Mouse (Mus musculus) layer of hippocampus, adult 9-11 months (tissue): ENCODE data around the gene Gtf3c5.

Source experiments
- DNase-seq: peaks from one replicate; pipeline ENCODE4 v3.0.0; 2022

The Gtf3c5 gene

DNA sequence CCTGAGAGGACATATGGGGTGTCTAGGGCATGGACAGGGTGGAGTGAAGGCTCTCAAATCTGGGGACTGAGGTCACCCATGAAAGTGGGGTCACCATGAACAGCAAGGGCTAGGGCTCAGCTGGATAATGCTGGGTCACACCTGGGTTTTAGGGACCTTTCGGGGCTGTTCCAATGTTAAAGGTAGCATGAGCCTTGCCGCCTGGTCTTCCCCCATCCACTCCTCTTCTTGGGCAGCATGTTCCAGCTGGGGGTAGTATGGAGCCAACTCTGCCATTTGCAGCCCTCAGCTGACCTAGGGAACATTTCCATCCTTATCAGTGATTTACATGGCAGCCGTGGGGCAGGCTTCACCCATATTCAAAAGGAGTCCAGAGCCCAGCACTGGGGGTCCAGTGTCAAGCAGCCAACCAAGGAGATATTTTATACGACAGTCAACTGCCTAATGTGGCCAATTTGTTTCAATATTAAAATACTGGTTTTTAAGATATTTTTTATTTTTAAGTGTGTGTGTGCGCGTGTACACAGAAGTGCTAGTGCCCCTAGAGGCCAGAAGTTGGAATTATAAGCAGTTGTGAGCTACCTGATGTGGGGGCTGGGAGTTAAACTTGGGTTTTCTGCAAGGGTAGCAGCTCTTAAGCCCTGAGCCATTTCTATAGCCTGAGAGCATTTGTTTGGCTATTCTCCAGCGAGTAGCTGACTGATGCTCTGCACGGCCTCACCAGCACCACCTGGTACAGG, 23.2 kb upstream of the Gtf3c5 start:
- no peak for DNase-seq

DNA sequence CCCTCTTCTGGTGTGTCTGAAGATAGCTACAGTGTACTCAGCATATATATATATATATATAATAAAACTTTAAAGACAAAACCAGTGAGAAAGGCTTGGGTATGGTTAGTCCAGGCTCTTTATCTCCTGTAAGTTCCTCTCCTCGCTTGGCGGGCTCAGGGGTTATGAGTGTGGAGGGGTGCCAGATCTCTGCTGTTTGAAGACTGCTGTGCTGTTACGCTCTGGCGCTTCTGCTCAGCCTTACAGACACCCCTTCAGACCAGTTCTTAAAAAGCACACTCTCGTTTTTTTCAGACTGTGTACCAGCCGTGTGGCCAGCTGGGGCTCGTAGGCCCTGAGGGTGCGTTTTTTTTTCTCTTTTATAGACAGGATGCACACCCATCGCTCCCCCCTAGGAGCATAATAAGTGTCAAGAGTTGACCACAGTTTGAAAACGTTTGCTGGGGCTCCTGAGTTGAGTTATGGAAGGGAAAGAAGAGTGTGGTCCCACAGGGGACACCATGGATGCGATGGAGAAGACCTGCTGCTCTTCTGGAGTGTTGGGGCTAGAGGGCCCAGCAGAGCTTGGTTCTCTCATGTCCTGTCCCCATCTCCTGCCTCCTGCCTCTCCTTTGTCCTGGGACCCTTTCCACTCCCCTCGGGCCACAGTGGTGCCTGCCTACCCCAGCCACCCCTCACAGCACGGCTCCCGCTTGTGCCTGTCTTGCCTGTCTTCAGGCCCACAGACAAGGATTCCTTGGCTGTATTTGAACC, 22.4 kb upstream of the Gtf3c5 start:
- DNase-seq: no peak

GRCm38 (mm10) chr2:28603542-28603941, 20.0 kb upstream of the Gtf3c5 start:
- no peak for DNase-seq

GRCm38 (mm10) chr2:28601720-28602590, 18.4 kb upstream of the Gtf3c5 start:
- DNase-seq: no peak

DNA sequence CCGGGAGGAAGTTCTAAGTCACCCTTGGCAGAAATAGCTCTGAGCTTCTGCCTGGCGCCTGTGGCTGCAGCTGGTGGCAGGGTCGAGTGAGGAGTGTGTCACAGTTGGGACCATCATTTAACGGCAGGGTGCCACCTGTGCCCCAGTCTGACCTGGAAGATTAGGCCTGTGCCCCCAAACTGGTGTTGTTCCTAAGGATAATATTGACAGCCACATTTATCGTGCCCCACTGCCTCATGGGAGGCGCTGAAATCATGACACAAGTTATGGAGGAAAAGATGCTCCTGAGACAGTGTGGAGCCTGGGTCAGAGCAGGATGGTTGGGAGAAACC, 16.0 kb upstream of the Gtf3c5 start:
- no peak for DNase-seq

GRCm38 (mm10) chr2:28598692-28599568, 15.4 kb upstream of the Gtf3c5 start:
- DNase-seq: no peak

GRCm38 (mm10) chr2:28597733-28598547, 14.4 kb upstream of the Gtf3c5 start:
- DNase-seq: no peak

DNA sequence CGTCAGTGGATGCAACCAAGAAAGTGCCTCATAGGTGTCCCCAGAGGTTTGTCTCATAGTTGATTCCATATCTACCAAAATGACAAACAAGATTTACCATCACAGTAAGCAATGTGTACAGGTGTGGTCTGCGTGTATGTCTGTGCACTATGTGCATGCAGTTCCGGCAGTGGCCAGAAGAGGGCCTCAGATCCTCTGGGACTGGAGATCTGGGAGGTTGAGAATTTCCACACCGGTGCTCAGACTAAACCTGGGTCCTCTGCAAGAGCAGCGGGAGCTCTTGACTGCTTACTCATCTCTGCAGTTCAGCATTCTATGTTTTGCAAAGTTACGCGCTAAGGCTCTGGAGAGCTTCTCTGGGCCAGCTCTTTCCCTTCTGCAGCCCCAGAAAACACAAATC, 13.4 kb upstream of the Gtf3c5 start:
- no peak for DNase-seq

DNA sequence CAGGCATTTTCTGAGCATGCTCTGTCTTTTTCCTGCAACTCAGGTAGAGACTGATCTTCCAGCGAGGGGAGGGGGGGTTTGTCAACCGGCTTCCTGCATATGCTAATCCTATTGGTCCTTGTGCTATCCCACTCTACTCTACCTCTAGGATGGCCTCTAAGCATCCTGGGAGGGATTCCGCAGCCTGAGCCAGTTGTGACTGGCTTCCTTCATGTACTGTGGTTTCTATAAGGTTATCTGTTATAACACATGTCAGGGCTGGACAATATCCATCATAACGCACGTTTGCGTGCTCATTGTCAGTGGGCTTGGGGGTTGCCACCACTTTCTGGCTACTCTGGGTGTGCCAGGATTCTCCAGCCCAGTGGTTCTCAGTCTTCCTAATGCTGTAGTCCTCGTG, 12.5 kb upstream of the Gtf3c5 start:
- no peak for DNase-seq

DNA sequence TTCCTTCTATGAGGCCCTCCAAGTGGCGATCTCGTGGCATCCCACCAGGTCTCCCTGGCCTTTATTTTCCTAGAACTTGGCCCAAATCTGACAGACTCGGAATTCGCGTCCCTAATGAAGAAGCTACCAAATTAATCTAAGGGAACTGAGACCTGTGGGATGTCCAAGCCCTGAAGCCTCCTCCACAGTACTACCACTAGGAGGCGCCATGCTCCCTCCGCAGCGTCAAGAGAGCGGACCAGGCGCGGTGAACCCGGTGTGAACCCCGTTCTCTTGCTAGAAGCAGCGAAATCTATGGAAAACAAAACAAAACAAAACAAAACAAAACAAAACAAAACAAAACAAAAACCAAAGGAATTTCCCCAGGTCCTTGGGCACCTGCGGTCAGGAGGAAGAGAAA, 9.3 kb upstream of the Gtf3c5 start:
- no peak for DNase-seq

DNA sequence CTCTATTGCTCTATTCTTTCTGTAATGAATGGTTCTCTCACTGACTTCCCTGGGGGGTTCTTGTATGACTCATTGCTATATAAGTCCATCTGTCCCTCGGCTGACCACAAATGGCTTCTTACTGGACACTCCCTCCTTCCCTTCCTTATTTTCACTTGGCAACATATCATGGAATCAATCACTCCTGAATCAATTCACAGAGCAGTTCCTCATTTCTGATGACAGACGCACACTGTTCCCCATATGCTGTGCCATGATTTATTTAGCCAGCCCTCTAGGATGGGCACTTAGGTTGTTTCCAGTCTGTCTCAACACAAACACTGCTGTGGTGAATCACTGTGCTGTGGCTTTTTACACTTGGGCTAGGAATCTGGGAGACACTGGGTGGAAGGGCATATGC, 7.9 kb upstream of the Gtf3c5 start:
- DNase-seq: no peak

DNA sequence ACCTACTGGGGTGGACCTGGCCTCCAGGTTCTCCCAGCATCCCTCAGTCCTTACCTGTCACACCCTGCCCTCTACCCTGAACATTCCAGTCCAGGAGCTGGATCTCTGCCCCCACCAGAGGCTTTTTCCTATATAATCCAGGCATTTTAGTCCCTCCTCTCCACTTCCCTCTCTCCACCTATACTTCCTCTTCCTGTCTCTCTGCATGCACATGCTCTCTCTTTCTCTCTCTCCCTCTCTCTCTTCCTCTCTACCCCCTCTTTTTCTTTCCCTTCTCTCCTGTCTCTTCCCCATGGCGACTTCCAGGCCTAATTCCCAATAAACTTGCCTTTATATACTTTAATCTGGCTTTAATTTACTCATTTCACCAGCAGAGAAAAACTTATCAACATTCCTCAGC, 5.0 kb upstream of the Gtf3c5 start:
- no peak for DNase-seq

GRCm38 (mm10) chr2:28585730-28586129, 2.2 kb upstream of the Gtf3c5 start:
- no peak for DNase-seq

- DNase-seq: peak; percentile 80
These were observed 1.6 kb upstream of the Gtf3c5 start for GRCm38 (mm10) chr2:28585043-28585571.

DNA sequence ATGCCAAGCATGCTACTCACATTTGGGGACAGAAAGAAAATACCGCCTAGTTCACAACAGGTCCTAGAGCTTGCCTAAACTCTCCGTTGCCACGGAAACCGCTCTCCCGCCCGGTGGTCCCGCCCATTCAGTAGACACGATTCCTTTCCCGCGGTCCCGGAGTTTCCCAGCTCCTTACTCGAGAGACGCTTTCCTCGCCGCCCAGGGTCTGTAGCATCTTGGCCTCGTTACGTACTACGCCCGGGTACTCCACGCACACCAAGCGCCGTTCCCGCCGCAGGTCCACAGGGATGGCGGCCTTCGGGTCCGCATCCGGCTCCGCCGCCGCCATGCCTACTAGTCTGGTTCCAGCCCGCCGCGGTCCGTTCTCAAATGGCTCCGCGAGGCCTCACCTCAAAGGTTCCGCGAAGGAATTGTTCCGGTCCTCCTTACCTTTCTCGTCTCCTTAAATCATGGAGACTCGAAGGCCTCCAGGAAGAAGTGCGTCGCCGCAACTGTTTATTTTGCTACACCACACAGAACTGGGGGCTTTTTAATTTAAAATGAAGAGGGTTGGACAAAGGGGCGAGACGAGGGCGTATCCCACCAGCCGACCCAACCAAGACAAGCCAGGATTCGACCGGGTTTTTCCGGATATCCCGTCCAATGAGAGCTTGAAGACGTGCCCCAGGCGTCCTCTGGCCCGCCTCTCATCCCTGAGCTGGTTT, 751 bp downstream of the Gtf3c5 start:
- peak; percentile 90 for DNase-seq

DNA sequence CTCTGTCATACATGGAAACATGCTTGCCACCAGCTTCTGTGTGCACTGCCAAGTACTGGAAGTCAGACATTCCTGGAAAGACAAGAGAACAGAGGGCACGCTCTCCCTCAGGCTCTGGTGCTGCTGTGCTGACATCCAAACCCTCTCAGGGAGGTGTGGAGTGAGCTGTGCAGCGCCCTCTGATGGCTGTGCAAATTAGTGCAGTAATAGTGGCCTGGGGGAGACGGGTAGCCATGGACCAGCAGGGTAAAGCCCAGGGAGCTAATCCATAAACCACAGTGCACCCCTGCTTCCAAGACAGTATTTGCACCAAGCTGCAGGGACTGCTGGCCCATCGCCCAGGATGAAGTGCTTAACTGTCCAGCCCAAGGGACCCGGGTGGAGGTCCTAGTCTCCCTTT, 5.5 kb downstream of the Gtf3c5 start:
- no peak for DNase-seq

GRCm38 (mm10) chr2:28576815-28577214, 6.7 kb downstream of the Gtf3c5 start:
- DNase-seq: peak; percentile 52

- DNase-seq: no peak
These were observed 8.2 kb downstream of the Gtf3c5 start for GRCm38 (mm10) chr2:28575341-28575740.

- no peak for DNase-seq
These were observed 13.6 kb downstream of the Gtf3c5 start for GRCm38 (mm10) chr2:28569903-28570302.

GRCm38 (mm10) chr2:28566545-28566944, 17.0 kb downstream of the Gtf3c5 start:
- DNase-seq: no peak

DNA sequence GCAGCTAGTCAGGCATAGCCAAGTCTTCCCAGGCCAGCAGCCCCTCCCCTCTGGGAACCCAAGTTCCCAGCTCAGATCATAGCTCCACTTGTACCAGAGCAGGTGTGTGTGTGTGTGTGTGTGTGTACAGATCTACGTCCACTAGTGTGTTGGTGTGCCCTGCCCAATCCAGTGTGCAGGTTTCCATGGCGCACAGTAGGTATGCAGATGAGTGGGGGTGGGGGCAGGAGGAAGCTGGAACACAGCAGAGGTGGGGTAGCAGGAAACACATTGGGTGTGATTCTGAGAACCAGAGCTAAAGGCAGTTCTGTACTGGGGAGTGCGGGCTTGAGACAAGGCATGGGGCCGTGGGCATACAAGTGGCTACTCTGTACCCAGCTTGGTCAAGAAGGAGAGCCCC, 19.2 kb downstream of the Gtf3c5 start:
- no peak for DNase-seq
